Mouse (Mus musculus) stomach, postnatal 0 days (tissue): Measurements from ENCODE around the gene Nek8. TPM values are rescaled to one million over a fixed set of nuclear protein-coding genes. Genes with fewer than 3 reads are reported as not detected.

ENCODE experiments used
- ATAC-seq: fragments of 200-750 bp; cut with Nextera tagmentation; 2 replicates; pipeline ENCODE4 v1.8.0; 2017; ENCODE audit not compliant: low FRiP score, low TSS enrichment
- DNase-seq: peaks from one replicate; pipeline ENCODE4 v3.0.0-alpha.2; 2016; ENCODE audit warnings: low spot score
- H3K27ac ChIP-seq: fragments of 300-500 bp; sonication (generic); replicated peaks from 2 replicates; pipeline ENCODE4 v1.5.1; 2014; ENCODE audit warnings: mild to moderate bottlenecking, control low read depth
- H3K27me3 ChIP-seq: fragments of 300-500 bp; sonication (generic); 2 replicates; pipeline ENCODE4 v1.6.1; 2014; ENCODE audit warnings: low read length; ENCODE audit not compliant: control insufficient read depth, insufficient read depth
- H3K36me3 ChIP-seq: fragments of 300-500 bp; sonication (generic); 2 replicates; pipeline ENCODE4 v1.6.1; 2014; ENCODE audit warnings: low read length, mixed read lengths; ENCODE audit not compliant: control insufficient read depth, insufficient read depth
- H3K4me1 ChIP-seq: fragments of 300-500 bp; sonication (generic); replicated peaks from 2 replicates; pipeline ENCODE4 v1.6.1; 2014; ENCODE audit warnings: antibody characterized with exemption; ENCODE audit not compliant: control insufficient read depth, insufficient read depth
- H3K4me2 ChIP-seq: fragments of 300-500 bp; sonication (generic); replicated peaks from 2 replicates; pipeline ENCODE4 v1.6.1; 2014; ENCODE audit warnings: low read depth, mild to moderate bottlenecking, control low read depth, moderate library complexity
- H3K4me3 ChIP-seq: fragments of 300-500 bp; sonication (generic); 2 replicates; pipeline ENCODE4 v1.5.1; 2014; ENCODE audit warnings: low read depth, low read length, control low read depth
- H3K9ac ChIP-seq: fragments of 300-500 bp; sonication (generic); 2 replicates; pipeline ENCODE4 v1.6.1; 2014; ENCODE audit warnings: mild to moderate bottlenecking, low read length, control low read depth, mixed read lengths
- H3K9me3 ChIP-seq: fragments of 300-500 bp; sonication (generic); 2 replicates; pipeline ENCODE4 v1.6.1; 2016; ENCODE audit warnings: low read length; ENCODE audit not compliant: control insufficient read depth
- CTCF ChIP-seq: IDR thresholded peaks from 2 replicates; pipeline ENCODE4 v1.5.1; 2016; ENCODE audit warnings: antibody characterized with exemption, low read depth, mild to moderate bottlenecking, moderate library complexity
- EP300 ChIP-seq: optimal IDR thresholded peaks from 2 replicates; pipeline ENCODE3; 2016; ENCODE audit warnings: antibody characterized with exemption
- WGBS: fragments of 180-500 bp; shearing (Covaris S2); extraction: QIAGEN DNeasy Blood & Tissue Kit; methylation state at CpG from one replicate; pipeline ENCODE4 v1.1.7; 2014; 5-methylcytosine and 5-hydroxymethylcytosine counted together
- polyA plus RNA-seq: library from polyadenylated mRNA; unstranded; fragments of >200 nt; fragmentation: Nextera tagmentation; extraction: Ambion mirVana; gene quantifications from 2 replicates; pipeline ENCODE4 v1.2.1, GENCODE M21; 2015

Nek8 gene
- polyA plus RNA-seq, 1 experiment from 2014 or later = 6.4 TPM

DNA sequence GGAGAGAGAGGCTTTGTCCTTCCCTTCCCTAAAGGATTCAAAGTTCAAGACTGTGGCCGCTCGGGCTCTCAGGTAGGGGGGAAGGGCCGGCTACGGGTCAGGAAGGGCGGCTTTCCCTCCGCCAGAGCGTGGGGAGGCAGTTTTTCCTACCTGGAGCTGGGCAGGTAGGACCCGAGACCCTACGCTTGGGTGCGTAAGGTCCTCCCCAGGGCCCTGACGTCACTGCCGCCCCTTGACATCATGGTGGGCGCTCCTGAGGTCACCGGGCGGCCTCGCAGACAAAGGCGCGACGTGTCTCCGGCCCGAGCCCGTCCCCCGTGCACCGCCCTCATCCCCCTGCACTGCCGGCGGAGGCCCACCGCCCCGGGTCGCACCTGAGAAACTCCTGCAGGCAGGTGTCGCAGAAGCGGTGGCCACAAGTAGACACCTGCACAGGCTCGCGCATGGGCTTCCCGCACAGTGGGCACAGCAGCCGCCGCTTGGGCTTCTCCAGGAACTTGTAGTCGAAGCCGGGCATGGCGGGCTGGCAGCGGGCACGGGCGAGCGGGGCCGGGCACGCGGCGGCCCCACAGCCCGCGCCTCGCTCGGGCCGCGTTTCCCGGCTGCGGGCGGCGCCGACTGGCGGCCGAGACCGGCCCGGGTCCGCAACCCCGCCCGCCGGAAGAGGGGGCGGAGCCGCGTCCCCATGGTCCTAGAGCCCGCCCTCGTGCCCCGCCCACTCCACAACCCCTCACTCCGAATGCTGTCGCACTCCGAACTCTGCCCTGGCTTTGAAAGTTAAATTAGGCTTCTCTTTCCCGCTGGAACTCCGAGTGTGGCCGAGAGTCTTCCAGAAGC, 11.3 kb downstream of the Nek8 start, which contains the start of gene Traf4:
Traf4 (minus strand) TSS at position 666 of the 837 bp plus-strand sequence.
- peak within 1 kb of the TSS; percentile 88 for H3K4me3 ChIP-seq
- peaks cover 12% of the 10 kb centered on the region for H3K36me3 ChIP-seq
- no peaks in the 10 kb centered on the region for H3K9me3 ChIP-seq
- no peaks in the 10 kb centered on the region for H3K27me3 ChIP-seq
- peaks cover 8% of the 10 kb centered on the region for H3K4me1 ChIP-seq
- under 1% methylated on average over 67 of the region's 78 CpGs for WGBS
- DNase-seq (peak; percentile 88), ATAC-seq (peak; percentile 77)
- peak within 1 kb of the TSS; percentile 97 for H3K27ac ChIP-seq
- H3K4me2 ChIP-seq = peak within 1 kb of the TSS; percentile 89
- peak within 1 kb of the TSS; percentile 93 for H3K9ac ChIP-seq
- no peak for TF ChIP-seq EP300
- TF ChIP-seq CTCF = peak; percentile 48

DNA sequence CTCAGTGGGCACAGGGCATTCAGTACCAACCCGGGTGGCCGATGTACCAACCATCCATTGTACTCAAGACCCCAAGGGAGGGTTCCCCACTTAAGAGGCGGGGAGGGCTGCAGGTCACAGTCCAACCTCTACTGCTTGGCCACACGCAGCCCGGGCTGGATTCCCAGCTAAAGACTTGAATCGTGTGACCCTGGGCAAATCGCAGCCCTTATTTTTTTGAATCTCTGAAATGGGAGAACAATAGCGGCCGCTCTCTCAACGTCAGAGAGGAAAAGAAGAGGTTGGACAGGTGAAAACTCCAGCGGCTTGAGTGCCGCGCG, 11.9 kb downstream of the Nek8 start:
- 0% methylated on average over 14 of the region's 14 CpGs for WGBS
- peak overlapping the region; percentile 88 for H3K4me3 ChIP-seq
- no peaks in the 10 kb centered on the region for H3K27me3 ChIP-seq
- H3K9me3 ChIP-seq = no peaks in the 10 kb centered on the region
- peak overlapping the region; percentile 97 for H3K27ac ChIP-seq
- DNase-seq (no peak), ATAC-seq (no peak)
- H3K4me1 ChIP-seq = peaks cover 8% of the 10 kb centered on the region
- peak overlapping the region; percentile 89 for H3K4me2 ChIP-seq
- TF ChIP-seq EP300 = no peak
- H3K9ac ChIP-seq = peak overlapping the region; percentile 93
- peaks cover 14% of the 10 kb centered on the region for H3K36me3 ChIP-seq

DNA sequence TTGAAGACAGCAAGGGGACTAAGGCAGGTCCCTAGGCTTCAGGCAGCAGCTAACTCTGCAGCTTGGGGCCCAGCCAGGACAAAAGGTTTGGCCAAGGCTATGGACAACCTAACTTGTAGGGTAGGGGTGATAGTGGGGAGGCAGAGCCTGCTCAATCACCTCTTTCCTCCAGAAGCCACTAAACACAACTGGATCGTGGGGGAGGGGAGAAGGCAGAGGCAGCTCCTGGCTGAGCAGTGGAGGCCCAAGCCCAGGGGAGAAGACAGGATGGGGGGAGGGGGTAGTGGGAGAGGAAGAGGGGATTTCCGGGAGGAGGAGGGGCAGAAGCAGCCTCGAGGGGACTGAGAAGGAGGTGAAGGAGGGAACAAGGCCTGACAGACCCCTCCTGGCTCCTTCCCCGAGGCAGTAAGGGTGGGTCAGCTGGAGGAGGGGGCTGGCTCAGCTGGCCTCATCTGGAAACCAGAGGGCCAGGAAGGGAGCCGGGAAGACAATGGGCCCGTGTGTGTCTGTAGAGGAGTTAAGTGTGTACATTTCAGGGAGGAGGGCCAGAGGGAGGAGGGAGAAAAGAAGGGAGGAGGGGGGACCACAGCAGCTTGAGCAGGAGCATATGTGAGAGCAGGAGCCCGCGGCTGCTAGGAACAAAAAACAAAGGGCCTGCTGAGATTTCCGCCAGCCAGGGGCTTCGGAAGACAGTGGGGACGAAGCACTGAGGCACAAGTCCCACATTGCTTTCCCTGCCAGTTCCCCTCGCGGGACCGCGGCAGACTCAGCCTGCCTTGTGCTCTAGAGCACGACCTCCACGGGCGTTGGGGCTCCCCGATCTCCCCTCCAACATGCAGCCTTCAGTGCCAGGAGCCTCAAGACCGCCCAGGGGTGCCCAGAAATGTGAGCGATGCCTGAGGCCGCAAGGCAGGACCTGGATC, 12.5 kb downstream of the Nek8 start:
- TF ChIP-seq CTCF = no peak
- no peak for TF ChIP-seq EP300
- no peaks in the 10 kb centered on the region for H3K9me3 ChIP-seq
- DNase-seq = peak; percentile 70
- peak overlapping the region; percentile 88 for H3K4me3 ChIP-seq
- peak overlapping the region; percentile 97 for H3K27ac ChIP-seq
- peaks cover 8% of the 10 kb centered on the region for H3K4me1 ChIP-seq
- peaks cover 17% of the 10 kb centered on the region for H3K36me3 ChIP-seq
- 3% methylated on average over 22 of the region's 22 CpGs for WGBS
- peak overlapping the region; percentile 93 for H3K9ac ChIP-seq
- H3K4me2 ChIP-seq = peak overlapping the region; percentile 89
- H3K27me3 ChIP-seq = no peaks in the 10 kb centered on the region
- ATAC-seq = peak; percentile 28

DNA sequence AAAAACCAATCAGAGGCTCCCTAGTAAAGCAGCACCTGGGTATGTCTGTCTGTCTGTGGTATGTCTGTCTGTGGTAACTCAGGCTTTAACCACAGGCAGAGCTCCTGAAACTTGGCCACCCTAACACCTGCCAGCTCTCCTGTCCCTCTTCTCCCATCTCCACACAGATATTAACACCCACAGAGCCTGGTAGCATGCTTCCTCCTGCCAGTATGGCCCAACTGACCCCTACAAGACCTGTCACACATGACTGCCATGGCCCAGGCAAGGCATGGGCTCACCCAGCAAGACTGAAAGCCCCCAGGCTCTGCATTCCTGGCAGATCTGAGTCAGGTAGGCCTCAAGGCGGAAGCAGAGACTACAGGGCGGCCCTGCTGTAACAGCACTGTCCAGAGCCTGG, 13.4 kb downstream of the Nek8 start:
- H3K36me3 ChIP-seq = peaks cover 17% of the 10 kb centered on the region
- TF ChIP-seq CTCF (no peak), EP300 (no peak)
- peak overlapping the region; percentile 88 for H3K4me3 ChIP-seq
- peak overlapping the region; percentile 93 for H3K9ac ChIP-seq
- no peak for ATAC-seq
- DNase-seq = no peak
- H3K27ac ChIP-seq = peak overlapping the region; percentile 97
- WGBS = 70% methylated on average over 2 of the region's 2 CpGs
- peak overlapping the region; percentile 89 for H3K4me2 ChIP-seq
- peaks cover 8% of the 10 kb centered on the region for H3K4me1 ChIP-seq
- no peaks in the 10 kb centered on the region for H3K27me3 ChIP-seq
- no peaks in the 10 kb centered on the region for H3K9me3 ChIP-seq

DNA sequence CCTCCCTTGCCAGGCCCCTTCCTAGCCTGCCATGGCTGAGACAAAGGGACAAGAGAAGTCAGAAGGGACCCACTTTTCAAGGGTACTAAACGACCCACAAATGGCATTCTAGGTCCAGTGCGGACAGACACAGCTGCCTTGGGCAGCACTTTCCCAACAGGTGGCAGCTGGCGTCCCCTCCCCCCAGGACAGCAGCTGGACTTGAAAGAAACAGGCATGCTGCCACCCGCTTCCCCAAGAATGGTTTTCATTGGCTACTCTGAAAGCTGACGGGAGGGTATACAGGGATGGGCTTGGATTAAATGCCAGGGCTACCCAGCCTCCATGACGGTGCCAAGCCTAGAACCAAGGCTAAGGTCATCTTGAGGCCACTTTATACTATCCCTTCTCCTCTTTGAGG, 14.0 kb downstream of the Nek8 start:
- peak; percentile 32 for DNase-seq
- Histone ChIP-seq H3K4me1 (peaks cover 8% of the 10 kb centered on the region), H3K4me3 (no peak overlapping the region), H3K36me3 (peaks cover 17% of the 10 kb centered on the region), H3K9me3 (no peaks in the 10 kb centered on the region), H3K4me2 (peak overlapping the region; percentile 89; the same call in 1 of the 2 replicates), H3K27ac (peak overlapping the region; percentile 9; the same call in 1 of the 2 replicates), H3K9ac (0 out of 2 replicates have a peak overlapping the region, but pooled peaks have one; percentile 93), H3K27me3 (no peaks in the 10 kb centered on the region)
- no peak for ATAC-seq
- 41% methylated on average over 6 of the region's 6 CpGs for WGBS
- TF ChIP-seq EP300 = no peak
- no peak for TF ChIP-seq CTCF
